Mouse (Mus musculus) naive thymus-derived CD4-positive, alpha-beta T cell, adult 2 months (primary cell): ENCODE data around the gene Atp13a1.

Source experiments
- DNase-seq: peaks from one replicate; pipeline ENCODE4 v3.0.0-alpha.2; 2011; ENCODE audit warnings: low read depth

Gene Atp13a1

GRCm38 (mm10) chr8:69790773-69791367 is at the start of gene Atp13a1, which contains the start of gene Zfp866:
Gene Atp13a1, plus strand, starts transcription at chr8:69791163.
Gene Zfp866, minus strand, starts transcription at chr8:69791178.
- DNase-seq, result peak; percentile 93

GRCm38 (mm10) chr8:69741231-69741630 is 49.7 kb upstream of the Atp13a1 start:
- DNase-seq, result no peak

GRCm38 (mm10) chr8:69749544-69750454 is 41.2 kb upstream of the Atp13a1 start, which contains the start of gene Zfp963:
Gene Zfp963, minus strand, starts transcription at chr8:69749970.
- peak; percentile 99 for DNase-seq

- no peak for DNase-seq
Observed at GRCm38 (mm10) chr8:69752437-69752836, 38.5 kb upstream of the Atp13a1 start.

- no peak for DNase-seq
Observed at GRCm38 (mm10) chr8:69758316-69758715, 32.6 kb upstream of the Atp13a1 start.

GRCm38 (mm10) chr8:69761814-69762445 is 29.0 kb upstream of the Atp13a1 start:
- no peak for DNase-seq

- no peak for DNase-seq
Observed at GRCm38 (mm10) chr8:69771221-69771620, 19.7 kb upstream of the Atp13a1 start.

- no peak for DNase-seq
Observed at GRCm38 (mm10) chr8:69772106-69772505, 18.9 kb upstream of the Atp13a1 start.

- DNase-seq, result peak; percentile 97
Observed at GRCm38 (mm10) chr8:69774503-69775148, 16.3 kb upstream of the Atp13a1 start, which contains the start of gene Gm20422. Gene Gm20422, minus strand, starts transcription at chr8:69774886.

- DNase-seq, result no peak
Observed at GRCm38 (mm10) chr8:69775149-69775534, 15.8 kb upstream of the Atp13a1 start.

GRCm38 (mm10) chr8:69777111-69777510 is 13.9 kb upstream of the Atp13a1 start:
- DNase-seq, result no peak

GRCm38 (mm10) chr8:69789105-69789504 is 1.9 kb upstream of the Atp13a1 start:
- DNase-seq, result no peak

- DNase-seq, result no peak
Observed at GRCm38 (mm10) chr8:69789731-69790130, 1.2 kb upstream of the Atp13a1 start.

- DNase-seq, result no peak
Observed at GRCm38 (mm10) chr8:69790364-69790763, 599 bp upstream of the Atp13a1 start.

GRCm38 (mm10) chr8:69791415-69792068 is 579 bp downstream of the Atp13a1 start:
- peak; percentile 56 for DNase-seq

- no peak for DNase-seq
Observed at GRCm38 (mm10) chr8:69793666-69794065, 2.7 kb downstream of the Atp13a1 start.

GRCm38 (mm10) chr8:69794096-69794495 is 3.1 kb downstream of the Atp13a1 start:
- no peak for DNase-seq

- DNase-seq, result no peak
Observed at GRCm38 (mm10) chr8:69794901-69795300, 3.9 kb downstream of the Atp13a1 start.

- no peak for DNase-seq
Observed at GRCm38 (mm10) chr8:69796721-69797345, 5.9 kb downstream of the Atp13a1 start.

- DNase-seq, result no peak
Observed at GRCm38 (mm10) chr8:69797661-69798060, 6.7 kb downstream of the Atp13a1 start.

GRCm38 (mm10) chr8:69799261-69799660 is 8.3 kb downstream of the Atp13a1 start:
- no peak for DNase-seq
